Mouse (Mus musculus): ENCODE data around the gene Hist4h4.

DNA sequence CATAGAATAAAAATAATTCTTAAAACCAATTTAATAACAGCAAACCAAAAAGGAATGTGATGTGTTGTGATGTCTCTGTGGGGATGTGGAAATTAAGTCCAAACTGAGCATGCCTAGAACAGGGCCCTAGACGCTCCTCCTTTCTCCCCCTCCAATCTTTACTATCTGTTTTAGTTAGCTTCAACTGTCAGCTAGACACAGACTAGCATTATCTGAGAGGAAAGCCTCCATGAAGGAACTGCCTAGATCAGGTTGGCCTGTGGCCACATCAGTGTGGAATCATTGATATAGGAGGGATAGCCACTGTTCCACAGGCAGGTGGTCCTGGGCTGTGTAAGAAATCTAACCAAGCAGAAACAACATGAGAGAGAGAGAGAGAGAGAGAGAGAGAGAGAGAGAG lies 9.1 kb downstream of the Hist4h4 start:
- TF ChIP-seq CTCF (IDR thresholded peaks at IDR 0.05; ENCODE audit: insufficient read depth, low read length) (no peak), POLR2A (IDR thresholded peaks at IDR 0.05; ENCODE audit: borderline replicate concordance, extremely low read depth, low read depth, low read length) (no peak)
